ENCODE assay signal across 10 mouse cellular contexts in genomic region chr11:42999188-42999587, GRCm38 (mm10). TPM values are rescaled to one million over a fixed set of nuclear protein-coding genes. Genes with fewer than 3 reads are reported as not detected.
DNase-seq lines count a peak whose midpoint lies in the region; ATAC-seq and TF ChIP-seq lines count a peak whose summit lies in the region.
"Had no signal": no experiment of that assay in that cellular context is flagged by ENCODE, and none has a peak within 500 bp of the region (broad histone marks: within the 10 kb centered on the region; RNA-seq: fewer than 3 reads in every experiment).

No protein-coding gene starts in this region.

- H3K27me3 ChIP-seq in forebrain, embryonic 14.5 days (replicated peaks; ENCODE audit: control insufficient read depth, insufficient read depth, low read length) = no peaks in the 10 kb centered on the region
- H3K27me3 ChIP-seq in forebrain, embryonic 13.5 days = no peaks in the 10 kb centered on the region
- no peaks in the 10 kb centered on the region for H3K27me3 ChIP-seq in midbrain, embryonic 14.5 days (ENCODE audit: control insufficient read depth, insufficient read depth, low read length)
- H3K27me3 ChIP-seq in midbrain, embryonic 13.5 days = no peaks in the 10 kb centered on the region
- no peaks in the 10 kb centered on the region for H3K27me3 ChIP-seq in embryonic facial prominence, embryonic 11.5 days (ENCODE audit: control insufficient read depth, insufficient read depth, low read length)
- H3K27me3 ChIP-seq in lung, embryonic 14.5 days (ENCODE audit: insufficient read depth, low read length) = no peaks in the 10 kb centered on the region
- H3K27me3 ChIP-seq: limb, embryonic 12.5 days had no signal

- H3K9ac ChIP-seq in forebrain, embryonic 14.5 days (ENCODE audit: low read length) = no peak overlapping the region
- H3K9ac ChIP-seq in forebrain, embryonic 13.5 days = no peak overlapping the region
- H3K9ac ChIP-seq in midbrain, embryonic 14.5 days (replicated peaks; ENCODE audit: low read length) = no peak overlapping the region
- H3K9ac ChIP-seq in midbrain, embryonic 13.5 days (replicated peaks) = no peak overlapping the region
- H3K9ac ChIP-seq in embryonic facial prominence, embryonic 11.5 days (replicated peaks; ENCODE audit: low read length) = no peak overlapping the region
- no peak overlapping the region for H3K9ac ChIP-seq in lung, embryonic 14.5 days
- H3K9ac ChIP-seq: limb, embryonic 12.5 days had no signal

- H3K4me2 ChIP-seq in forebrain, embryonic 14.5 days (ENCODE audit: low read length) = no peak overlapping the region
- no peak overlapping the region for H3K4me2 ChIP-seq in forebrain, embryonic 13.5 days
- H3K4me2 ChIP-seq in midbrain, embryonic 14.5 days (ENCODE audit: low read length) = no peak overlapping the region
- H3K4me2 ChIP-seq in midbrain, embryonic 13.5 days (replicated peaks) = no peak overlapping the region
- no peak overlapping the region for H3K4me2 ChIP-seq in embryonic facial prominence, embryonic 11.5 days (ENCODE audit: low read depth, low read length)
- no peak overlapping the region for H3K4me2 ChIP-seq in lung, embryonic 14.5 days
- H3K4me2 ChIP-seq: limb, embryonic 12.5 days had no signal

- peak; percentile 57 for TF ChIP-seq CTCF in lung, embryonic 14.5 days (IDR thresholded peaks at IDR 0.05; ENCODE audit: low read depth)

- WGBS in forebrain, embryonic 14.5 days = 68% methylated on average over 3 of the region's 3 CpGs
- 69% methylated on average over 3 of the region's 3 CpGs for WGBS in forebrain, embryonic 13.5 days
- WGBS in midbrain, embryonic 14.5 days = 60% methylated on average over 3 of the region's 3 CpGs
- WGBS in midbrain, embryonic 13.5 days = 66% methylated on average over 3 of the region's 3 CpGs
- 40% methylated on average over 3 of the region's 3 CpGs for WGBS in embryonic facial prominence, embryonic 11.5 days
- 37% methylated on average over 3 of the region's 3 CpGs for WGBS in lung, embryonic 14.5 days

- no peaks in the 10 kb centered on the region for H3K4me1 ChIP-seq in forebrain, embryonic 14.5 days (ENCODE audit: control insufficient read depth, insufficient read depth, low read length)
- H3K4me1 ChIP-seq in forebrain, embryonic 13.5 days = no peaks in the 10 kb centered on the region
- no peaks in the 10 kb centered on the region for H3K4me1 ChIP-seq in midbrain, embryonic 14.5 days (ENCODE audit: control insufficient read depth, insufficient read depth, low read length)
- H3K4me1 ChIP-seq in midbrain, embryonic 13.5 days (replicated peaks) = no peaks in the 10 kb centered on the region
- H3K4me1 ChIP-seq in embryonic facial prominence, embryonic 11.5 days (ENCODE audit: control insufficient read depth, insufficient read depth, low read length) = no peaks in the 10 kb centered on the region
- H3K4me1 ChIP-seq in lung, embryonic 14.5 days (ENCODE audit: insufficient read depth) = no peaks in the 10 kb centered on the region
- H3K4me1 ChIP-seq: limb, embryonic 12.5 days had no signal

- no peak overlapping the region for H3K4me3 ChIP-seq in forebrain, embryonic 14.5 days (ENCODE audit: low read depth, low read length)
- no peak overlapping the region for H3K4me3 ChIP-seq in forebrain, embryonic 13.5 days
- H3K4me3 ChIP-seq in midbrain, embryonic 14.5 days (replicated peaks; ENCODE audit: low read depth, low read length) = no peak overlapping the region
- no peak overlapping the region for H3K4me3 ChIP-seq in midbrain, embryonic 13.5 days (replicated peaks)
- no peak overlapping the region for H3K4me3 ChIP-seq in embryonic facial prominence, embryonic 11.5 days (ENCODE audit: low read depth, low read length)
- no peak overlapping the region for H3K4me3 ChIP-seq in lung, embryonic 14.5 days (ENCODE audit: low read depth, low read length)
- H3K4me3 ChIP-seq: limb, embryonic 12.5 days had no signal

- no peaks in the 10 kb centered on the region for H3K36me3 ChIP-seq in forebrain, embryonic 14.5 days (ENCODE audit: control insufficient read depth, insufficient read depth, low read length)
- H3K36me3 ChIP-seq in forebrain, embryonic 13.5 days (ENCODE audit: poor library complexity, severe bottlenecking) = no peaks in the 10 kb centered on the region
- no peaks in the 10 kb centered on the region for H3K36me3 ChIP-seq in midbrain, embryonic 14.5 days (ENCODE audit: control insufficient read depth, insufficient read depth, low read length)
- H3K36me3 ChIP-seq in midbrain, embryonic 13.5 days = no peaks in the 10 kb centered on the region
- no peaks in the 10 kb centered on the region for H3K36me3 ChIP-seq in embryonic facial prominence, embryonic 11.5 days (replicated peaks; ENCODE audit: control insufficient read depth, insufficient read depth, low read depth, low read length)
- H3K36me3 ChIP-seq in lung, embryonic 14.5 days (ENCODE audit: insufficient read depth) = no peaks in the 10 kb centered on the region
- H3K36me3 ChIP-seq: limb, embryonic 12.5 days had no signal

- no peak for ATAC-seq in forebrain, embryonic 14.5 days
- ATAC-seq in forebrain, embryonic 13.5 days = no peak
- ATAC-seq in midbrain, embryonic 14.5 days (ENCODE audit: low FRiP score, low TSS enrichment) = no peak
- no peak for ATAC-seq in midbrain, embryonic 13.5 days
- no peak for ATAC-seq in embryonic facial prominence, embryonic 11.5 days (replicated peaks; ENCODE audit: insufficient number of reproducible peaks, low FRiP score, low TSS enrichment, low read depth)
- ATAC-seq in lung, embryonic 14.5 days (ENCODE audit: insufficient read depth) = no peak
- no peak for ATAC-seq in monocyte, adult 5-6 weeks (replicated peaks; ENCODE audit: insufficient number of reproducible peaks, low FRiP score, low TSS enrichment, poor library complexity, severe bottlenecking)

- H3K27ac ChIP-seq in forebrain, embryonic 14.5 days (ENCODE audit: low read depth, low read length) = no peak overlapping the region
- no peak overlapping the region for H3K27ac ChIP-seq in forebrain, embryonic 13.5 days
- no peak overlapping the region for H3K27ac ChIP-seq in midbrain, embryonic 14.5 days (replicated peaks; ENCODE audit: low read depth, low read length)
- no peak overlapping the region for H3K27ac ChIP-seq in midbrain, embryonic 13.5 days
- H3K27ac ChIP-seq in embryonic facial prominence, embryonic 11.5 days (replicated peaks; ENCODE audit: low read depth, low read length) = no peak overlapping the region
- H3K27ac ChIP-seq in lung, embryonic 14.5 days (ENCODE audit: low read depth) = no peak overlapping the region
- H3K27ac ChIP-seq: limb, embryonic 12.5 days had no signal

- peak; percentile 54 for DNase-seq in forebrain, embryonic 14.5 days (ENCODE audit: low spot score)
- DNase-seq in midbrain, embryonic 14.5 days = peak; percentile 51
- DNase-seq in embryonic facial prominence, embryonic 11.5 days (ENCODE audit: low spot score) = peak; percentile 14
- DNase-seq in lung, embryonic 14.5 days = peak; percentile 21
- DNase-seq in gastrocnemius, adult 8-10 months (ENCODE audit: low spot score in 2 of 2) = no peak

- H3K9me3 ChIP-seq in forebrain, embryonic 14.5 days (replicated peaks; ENCODE audit: control insufficient read depth, low read length) = no peaks in the 10 kb centered on the region
- no peaks in the 10 kb centered on the region for H3K9me3 ChIP-seq in forebrain, embryonic 13.5 days (replicated peaks)
- H3K9me3 ChIP-seq in midbrain, embryonic 14.5 days (ENCODE audit: control insufficient read depth, low read length) = no peaks in the 10 kb centered on the region
- no peaks in the 10 kb centered on the region for H3K9me3 ChIP-seq in midbrain, embryonic 13.5 days
- H3K9me3 ChIP-seq in embryonic facial prominence, embryonic 11.5 days (replicated peaks; ENCODE audit: control insufficient read depth, low read length) = no peaks in the 10 kb centered on the region
- no peaks in the 10 kb centered on the region for H3K9me3 ChIP-seq in lung, embryonic 14.5 days (ENCODE audit: low read depth, low read length)
- H3K9me3 ChIP-seq: limb, embryonic 12.5 days had no signal

RNA-seq across cellular contexts. Expression of gene Gm9972, which starts 36.4 kb away (rescaled TPM):
- not detected in 2 replicates for polyA plus RNA-seq in forebrain, embryonic 14.5 days (2014; fragmentation: Nextera tagmentation; extraction: Ambion mirVana)
- 0.10 TPM in 1 of 2 replicates, not detected in the other for polyA plus RNA-seq in forebrain, embryonic 13.5 days (2015; fragmentation: Nextera tagmentation; extraction: Ambion mirVana)
- polyA plus RNA-seq in midbrain, embryonic 14.5 days (2014; fragmentation: Nextera tagmentation; extraction: Ambion mirVana) = not detected in 2 replicates
- not detected in 2 replicates for polyA plus RNA-seq in midbrain, embryonic 13.5 days (2015; fragmentation: Nextera tagmentation; extraction: Ambion mirVana)
- polyA plus RNA-seq in embryonic facial prominence, embryonic 11.5 days (2014; fragmentation: Nextera tagmentation; extraction: Ambion mirVana) = not detected in 2 replicates
- not detected in 2 replicates for polyA plus RNA-seq in lung, embryonic 14.5 days (2014; fragmentation: Nextera tagmentation; extraction: Ambion mirVana)
- not detected for total RNA-seq in gastrocnemius, adult 8-10 months (2022)
- total RNA-seq in monocyte, adult 5-6 weeks (2017) = not detected in 3 replicates
- polyA plus RNA-seq: limb, embryonic 12.5 days; neural tube, embryonic 14.5 days had no signal

Comparison
In these comparisons a context has a peak if more than half of its experiments do, and no peak if none do; other contexts are left out.
1. DNase-seq: peak in forebrain, embryonic 14.5 days (single experiment), midbrain, embryonic 14.5 days (single experiment), embryonic facial prominence, embryonic 11.5 days (single experiment) and lung, embryonic 14.5 days (single experiment); none in gastrocnemius, adult 8-10 months (0 of 2).